Mouse (Mus musculus): Measurements from ENCODE around the gene Dhrs4. TPM values are rescaled to one million over a fixed set of nuclear protein-coding genes. Genes with fewer than 3 reads are reported as not detected.
A peak's percentile ranks its signal among the peaks of the same experiment; 100 is the strongest.

Dhrs4 gene
- total RNA-seq, 2 experiments from 2014 or later: 20.2 to 22.1 TPM

GRCm38 (mm10) chr14:55524785-55525184 lies 46.2 kb downstream of the Dhrs4 start, which contains the start of gene Nrl:
Gene Nrl (minus strand): TSS chr14:55524981.
- no peak for DNase-seq (ENCODE audit: low spot score in 2 of 2)

- no peak for DNase-seq (ENCODE audit: low spot score in 2 of 2)
Observed at GRCm38 (mm10) chr14:55526674-55527073, 48.1 kb downstream of the Dhrs4 start.

GRCm38 (mm10) chr14:55527940-55528339 lies 49.4 kb downstream of the Dhrs4 start:
- DNase-seq (ENCODE audit: low spot score in 2 of 2): peak in 1 of 2 experiments; percentile 57

- DNase-seq (ENCODE audit: low spot score in 2 of 2): peak in 1 of 2 experiments; percentile 47
Observed at GRCm38 (mm10) chr14:55536116-55536745, 57.7 kb downstream of the Dhrs4 start.

Other genes with a start within 250 kb of the Dhrs4 start
- gene Carmil3, start 11.9 kb downstream of the Dhrs4 start, total RNA-seq (2021): 10 to 100 TPM; 46.8 to 50.8 TPM
- 100 to 1,000 TPM; 653 to 657 TPM for gene Cpne6, start 31.7 kb downstream of the Dhrs4 start, total RNA-seq (2021)
- 1 to 10 TPM; 1.7 to 2.2 TPM for gene Nrl, start 46.2 kb downstream of the Dhrs4 start, total RNA-seq (2021)
- 10 to 100 TPM; 50.9 to 54.2 TPM for gene Pck2, start 61.5 kb downstream of the Dhrs4 start, total RNA-seq (2021)
- gene Dcaf11, start 81.2 kb downstream of the Dhrs4 start, total RNA-seq (2021): 10 to 100 TPM; 72.2 to 83.8 TPM
- 1 to 10 TPM in 1 of 2 experiments, under 1 TPM in 1; 0.79 to 1.6 TPM for gene A730061H03Rik, start 81.6 kb downstream of the Dhrs4 start, total RNA-seq (2021)
- gene Fitm1, start 96.9 kb downstream of the Dhrs4 start, total RNA-seq (2021): not detected
- gene Psme1, start 99.4 kb downstream of the Dhrs4 start, total RNA-seq (2021): 10 to 100 TPM; 54.0 to 56.6 TPM
- 10 to 100 TPM; 43.3 to 49.5 TPM for gene Emc9, start 106.5 kb downstream of the Dhrs4 start, total RNA-seq (2021)
- 10 to 100 TPM; 53.7 to 57.4 TPM for gene Psme2, start 112.4 kb downstream of the Dhrs4 start, total RNA-seq (2021)
- 10 to 100 TPM; 38.0 to 43.0 TPM for gene Rnf31, start 113.0 kb downstream of the Dhrs4 start, total RNA-seq (2021)
- gene Irf9, start 124.8 kb downstream of the Dhrs4 start, total RNA-seq (2021): 10 to 100 TPM; 10.9 to 13.3 TPM
- 1 to 10 TPM; 1.4 to 1.8 TPM for gene Rec8, start 139.3 kb downstream of the Dhrs4 start, total RNA-seq (2021)
- gene Ipo4, start 157.2 kb downstream of the Dhrs4 start, total RNA-seq (2021): 100 to 1,000 TPM; 119 to 128 TPM
- gene Gm49378, start 159.1 kb downstream of the Dhrs4 start, total RNA-seq (2021): 1 to 10 TPM; 2.7 to 3.8 TPM
- 10 to 100 TPM; 39.6 to 40.8 TPM for gene Tm9sf1, start 165.0 kb downstream of the Dhrs4 start, total RNA-seq (2021)
- gene Tssk4, start 171.4 kb downstream of the Dhrs4 start, total RNA-seq (2021): 1 to 10 TPM in 1 of 2 experiments, under 1 TPM in 1; 0.79 to 1.2 TPM
- gene Mdp1, start 181.8 kb downstream of the Dhrs4 start, total RNA-seq (2021): 10 to 100 TPM; 45.5 to 52.3 TPM
- 10 to 100 TPM; 23.3 to 26.4 TPM for gene Gmpr2, start 193.2 kb downstream of the Dhrs4 start, total RNA-seq (2021)
- 100 to 1,000 TPM; 294 to 304 TPM for gene Nedd8, start 193.4 kb downstream of the Dhrs4 start, total RNA-seq (2021)
- 10 to 100 TPM; 12.3 to 15.2 TPM for gene Tinf2, start 203.1 kb downstream of the Dhrs4 start, total RNA-seq (2021)
- gene Tgm1, start 235.2 kb downstream of the Dhrs4 start, total RNA-seq (2021): not detected
- 10 to 100 TPM; 43.7 to 45.7 TPM for gene Rabggta, start 243.5 kb downstream of the Dhrs4 start, total RNA-seq (2021)